Mouse (Mus musculus): ENCODE measurements at regions not wholly inside any gene's neighbourhood (a gene's known extent, or its start where the extent isn't known, plus 50 kb on each side); places are given as distances from the start of the nearest gene placed in this dataset.

GRCm38 (mm10) chr19:59846807-59847206, 96.6 kb downstream of the Rab11fip2 start:
- TF ChIP-seq MAX (IDR thresholded peaks at IDR 0.05) (no peak), FOSL1 (IDR thresholded peaks at IDR 0.05; ENCODE audit: insufficient read depth, low read length, poor library complexity, severe bottlenecking) (no peak), CTCF (IDR thresholded peaks at IDR 0.05; ENCODE audit: control insufficient read depth, insufficient read depth, insufficient read length) (no peak), USF1 (IDR thresholded peaks at IDR 0.05; ENCODE audit: low read depth) (no peak), MYOG (IDR thresholded peaks at IDR 0.05; ENCODE audit: control insufficient read depth, extremely low read depth, insufficient read length) (no peak), CEBPB (IDR thresholded peaks at IDR 0.05; ENCODE audit: low read depth) (no peak), MYOD1 (IDR thresholded peaks at IDR 0.05; ENCODE audit: control insufficient read depth, insufficient read length, low read depth) (no peak)
- Histone ChIP-seq H3K4me3 (ENCODE audit: insufficient read depth, poor library complexity, severe bottlenecking) (no peak overlapping the region), H3K79me3 (ENCODE audit: low read depth) (no peaks in the 10 kb centered on the region), H3ac (ENCODE audit: control insufficient read depth, insufficient read length, low read depth) (no peak overlapping the region), H3K79me2 (ENCODE audit: control insufficient read depth, insufficient read depth) (no peaks in the 10 kb centered on the region), H3K27me3 (ENCODE audit: control insufficient read depth, insufficient read depth, insufficient read length) (no peaks in the 10 kb centered on the region), H3K36me3 (ENCODE audit: control insufficient read depth, insufficient read depth) (no peaks in the 10 kb centered on the region)

- H3K79me2 ChIP-seq (ENCODE audit: control insufficient read depth, insufficient read depth) = no peaks in the 10 kb centered on the region
- no peak overlapping the region for H3K4me3 ChIP-seq (ENCODE audit: insufficient read depth, poor library complexity, severe bottlenecking)
- TF ChIP-seq CEBPB (IDR thresholded peaks at IDR 0.05; ENCODE audit: low read depth) = no peak
- TF ChIP-seq CTCF (IDR thresholded peaks at IDR 0.05; ENCODE audit: control insufficient read depth, insufficient read depth, insufficient read length) = no peak
- TF ChIP-seq FOSL1 (IDR thresholded peaks at IDR 0.05; ENCODE audit: insufficient read depth, low read length, poor library complexity, severe bottlenecking) = no peak
- H3K79me3 ChIP-seq (ENCODE audit: low read depth) = no peaks in the 10 kb centered on the region
- no peaks in the 10 kb centered on the region for H3K27me3 ChIP-seq (ENCODE audit: control insufficient read depth, insufficient read depth, insufficient read length)
- no peak overlapping the region for H3ac ChIP-seq (ENCODE audit: control insufficient read depth, insufficient read length, low read depth)
- H3K36me3 ChIP-seq (ENCODE audit: control insufficient read depth, insufficient read depth) = no peaks in the 10 kb centered on the region
Measured at GRCm38 (mm10) chr19:59850696-59851095, 92.8 kb downstream of the Rab11fip2 start.

GRCm38 (mm10) chr19:59852011-59852738, 91.3 kb downstream of the Rab11fip2 start:
- H3K4me3 ChIP-seq (ENCODE audit: insufficient read depth, poor library complexity, severe bottlenecking) = no peak overlapping the region
- H3K79me2 ChIP-seq (ENCODE audit: control insufficient read depth, insufficient read depth) = no peaks in the 10 kb centered on the region
- no peak for TF ChIP-seq FOSL1 (IDR thresholded peaks at IDR 0.05; ENCODE audit: insufficient read depth, low read length, poor library complexity, severe bottlenecking)
- TF ChIP-seq MYOG (IDR thresholded peaks at IDR 0.05; ENCODE audit: control insufficient read depth, extremely low read depth, insufficient read length) = no peak
- no peak for TF ChIP-seq CTCF (IDR thresholded peaks at IDR 0.05; ENCODE audit: control insufficient read depth, insufficient read depth, insufficient read length)
- no peak for TF ChIP-seq MYOD1 (IDR thresholded peaks at IDR 0.05; ENCODE audit: control insufficient read depth, insufficient read length, low read depth)
- TF ChIP-seq MAX (IDR thresholded peaks at IDR 0.05) = no peak
- TF ChIP-seq CEBPB (IDR thresholded peaks at IDR 0.05; ENCODE audit: low read depth) = no peak
- TF ChIP-seq USF1 (IDR thresholded peaks at IDR 0.05; ENCODE audit: low read depth) = no peak
- H3ac ChIP-seq (ENCODE audit: control insufficient read depth, insufficient read length, low read depth) = no peak overlapping the region
- no peaks in the 10 kb centered on the region for H3K27me3 ChIP-seq (ENCODE audit: control insufficient read depth, insufficient read depth, insufficient read length)
- H3K79me3 ChIP-seq (ENCODE audit: low read depth) = no peaks in the 10 kb centered on the region
- no peaks in the 10 kb centered on the region for H3K36me3 ChIP-seq (ENCODE audit: control insufficient read depth, insufficient read depth)
